Mouse (Mus musculus): Measurements from ENCODE around the gene Rnps1. TPM values are rescaled to one million over a fixed set of nuclear protein-coding genes. Genes with fewer than 3 reads are reported as not detected.

The Rnps1 gene
- polyA plus RNA-seq, 1 experiment from 2014 or later = 378 TPM

DNA sequence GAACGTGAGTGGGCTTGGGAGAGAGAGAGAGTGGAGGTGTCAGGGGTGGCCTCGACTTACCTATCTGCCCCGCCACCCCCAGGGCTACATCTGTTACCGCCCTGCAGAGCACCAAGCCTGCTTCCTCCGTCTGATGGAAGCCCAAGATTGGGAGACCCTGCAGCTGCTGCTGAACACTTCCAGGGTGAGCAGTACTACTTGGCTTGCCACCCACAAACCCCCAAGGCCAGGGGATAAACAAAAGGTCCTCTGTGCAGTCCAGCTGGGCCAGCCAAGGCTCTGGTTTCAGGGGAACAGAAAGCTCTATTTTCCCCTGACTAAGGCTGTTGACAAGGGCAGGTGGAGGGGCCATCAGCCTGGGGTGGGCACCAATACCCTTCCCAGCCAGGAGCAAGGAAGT is 60.2 kb downstream of the Rnps1 start:
- Histone ChIP-seq H3K27ac (replicated peaks) (no peak overlapping the region), H3K9ac (replicated peaks) (no peak overlapping the region), H3K4me3 (no peak overlapping the region), H3K9me3 (no peaks in the 10 kb centered on the region), H3K36me3 (peaks cover 41% of the 10 kb centered on the region), H3K4me2 (replicated peaks) (no peak overlapping the region), H3K27me3 (no peaks in the 10 kb centered on the region), H3K4me1 (peaks cover 36% of the 10 kb centered on the region)
- ATAC-seq (ENCODE audit: low FRiP score, low read depth) = no peak
- WGBS = 78% methylated on average over 5 of the region's 5 CpGs

Other genes starting within 250 kb of the Rnps1 start
- gene Atp6v0c, start 244.9 kb upstream of the Rnps1 start, polyA plus RNA-seq (2016; fragmentation: Nextera tagmentation; extraction: Ambion mirVana) = 512 and 518 TPM in 2 replicates
- 14.2 and 14.8 TPM in 2 replicates for gene Tbc1d24, start 209.0 kb upstream of the Rnps1 start, polyA plus RNA-seq (2016; fragmentation: Nextera tagmentation; extraction: Ambion mirVana)
- gene Ntn3, start 205.0 kb upstream of the Rnps1 start, polyA plus RNA-seq (2016; fragmentation: Nextera tagmentation; extraction: Ambion mirVana) = 6.9 and 7.0 TPM in 2 replicates
- 13.9 and 14.7 TPM in 2 replicates for gene Tedc2, start 193.7 kb upstream of the Rnps1 start, polyA plus RNA-seq (2016; fragmentation: Nextera tagmentation; extraction: Ambion mirVana)
- gene Ccnf, start 163.1 kb upstream of the Rnps1 start, polyA plus RNA-seq (2016; fragmentation: Nextera tagmentation; extraction: Ambion mirVana) = 76.5 and 77.3 TPM in 2 replicates
- gene Abca17, start 63.5 kb upstream of the Rnps1 start, polyA plus RNA-seq (2016; fragmentation: Nextera tagmentation; extraction: Ambion mirVana) = 0.41 TPM in 1 of 2 replicates, not detected in the other
- gene Abca3, start 62.6 kb upstream of the Rnps1 start, polyA plus RNA-seq (2016; fragmentation: Nextera tagmentation; extraction: Ambion mirVana) = 19.2 and 21.2 TPM in 2 replicates
- 53.7 and 68.0 TPM in 2 replicates for gene Eci1, start 12.1 kb downstream of the Rnps1 start, polyA plus RNA-seq (2016; fragmentation: Nextera tagmentation; extraction: Ambion mirVana)
- 5.3 and 5.5 TPM in 2 replicates for gene Dnase1l2, start 28.5 kb downstream of the Rnps1 start, polyA plus RNA-seq (2016; fragmentation: Nextera tagmentation; extraction: Ambion mirVana)
- gene E4f1, start 55.7 kb downstream of the Rnps1 start, polyA plus RNA-seq (2016; fragmentation: Nextera tagmentation; extraction: Ambion mirVana) = 36.5 and 41.9 TPM in 2 replicates
- gene Pgp, start 55.8 kb downstream of the Rnps1 start, polyA plus RNA-seq (2016; fragmentation: Nextera tagmentation; extraction: Ambion mirVana) = 60.0 TPM in 2 replicates
- 0.34 TPM in 1 of 2 replicates, not detected in the other for gene Bricd5, start 59.3 kb downstream of the Rnps1 start, polyA plus RNA-seq (2016; fragmentation: Nextera tagmentation; extraction: Ambion mirVana)
- 37.0 TPM in 2 replicates for gene Mlst8, start 64.5 kb downstream of the Rnps1 start, polyA plus RNA-seq (2016; fragmentation: Nextera tagmentation; extraction: Ambion mirVana)
- 20.2 and 23.0 TPM in 2 replicates for gene Caskin1, start 74.0 kb downstream of the Rnps1 start, polyA plus RNA-seq (2016; fragmentation: Nextera tagmentation; extraction: Ambion mirVana)
- gene Traf7, start 113.4 kb downstream of the Rnps1 start, polyA plus RNA-seq (2016; fragmentation: Nextera tagmentation; extraction: Ambion mirVana) = 92.4 and 94.9 TPM in 2 replicates
- gene Rab26, start 119.6 kb downstream of the Rnps1 start, polyA plus RNA-seq (2016; fragmentation: Nextera tagmentation; extraction: Ambion mirVana) = 1.9 and 2.2 TPM in 2 replicates
- gene Pkd1, start 135.3 kb downstream of the Rnps1 start, polyA plus RNA-seq (2016; fragmentation: Nextera tagmentation; extraction: Ambion mirVana) = 25.1 and 27.1 TPM in 2 replicates
- 82.2 and 89.6 TPM in 2 replicates for gene Tsc2, start 218.1 kb downstream of the Rnps1 start, polyA plus RNA-seq (2016; fragmentation: Nextera tagmentation; extraction: Ambion mirVana)
- 14.3 and 14.9 TPM in 2 replicates for gene Nthl1, start 218.1 kb downstream of the Rnps1 start, polyA plus RNA-seq (2016; fragmentation: Nextera tagmentation; extraction: Ambion mirVana)
- gene Slc9a3r2, start 235.8 kb downstream of the Rnps1 start, polyA plus RNA-seq (2016; fragmentation: Nextera tagmentation; extraction: Ambion mirVana) = 26.4 and 33.8 TPM in 2 replicates
- gene Npw, start 243.9 kb downstream of the Rnps1 start, polyA plus RNA-seq (2016; fragmentation: Nextera tagmentation; extraction: Ambion mirVana) = not detected in 2 replicates